Mouse (Mus musculus) CH12F3 (cell line): ENCODE measurements around the gene Ccnd3.
"Not testable (repeated sequence)": the region's sequence is repeated elsewhere in the genome, so short reads cannot be mapped to it uniquely, and the experiment has no call there.

Experiments
- in situ Hi-C: fragments of 300-500 bp; cut with MboI; formaldehyde crosslinking; loops from 2 replicates; pipeline ENCODE4 v1.14.3; 2020; ENCODE audit warnings: low sequenced_read_pairs

The Ccnd3 gene

DNA sequence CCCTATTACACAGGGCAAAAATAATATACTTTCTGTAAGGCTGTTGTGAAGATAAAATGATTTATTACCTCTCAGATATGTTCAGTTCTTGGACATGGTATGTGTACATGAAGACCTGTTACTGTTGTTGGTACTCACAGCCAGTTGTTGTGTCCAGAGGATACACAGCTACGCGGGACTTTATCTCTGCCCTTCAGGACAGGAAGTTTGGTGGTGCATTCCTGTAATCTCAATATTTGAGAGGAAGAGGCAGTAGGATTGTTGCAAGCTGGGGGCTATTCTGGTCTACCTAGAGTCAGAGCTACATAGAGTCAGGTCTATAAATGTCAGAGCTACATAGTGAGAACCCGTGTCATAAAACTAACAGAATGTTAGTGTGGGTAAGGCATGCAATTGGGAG is 86.2 kb downstream of the Ccnd3 start:
- in situ Hi-C loops = no loop called here

DNA sequence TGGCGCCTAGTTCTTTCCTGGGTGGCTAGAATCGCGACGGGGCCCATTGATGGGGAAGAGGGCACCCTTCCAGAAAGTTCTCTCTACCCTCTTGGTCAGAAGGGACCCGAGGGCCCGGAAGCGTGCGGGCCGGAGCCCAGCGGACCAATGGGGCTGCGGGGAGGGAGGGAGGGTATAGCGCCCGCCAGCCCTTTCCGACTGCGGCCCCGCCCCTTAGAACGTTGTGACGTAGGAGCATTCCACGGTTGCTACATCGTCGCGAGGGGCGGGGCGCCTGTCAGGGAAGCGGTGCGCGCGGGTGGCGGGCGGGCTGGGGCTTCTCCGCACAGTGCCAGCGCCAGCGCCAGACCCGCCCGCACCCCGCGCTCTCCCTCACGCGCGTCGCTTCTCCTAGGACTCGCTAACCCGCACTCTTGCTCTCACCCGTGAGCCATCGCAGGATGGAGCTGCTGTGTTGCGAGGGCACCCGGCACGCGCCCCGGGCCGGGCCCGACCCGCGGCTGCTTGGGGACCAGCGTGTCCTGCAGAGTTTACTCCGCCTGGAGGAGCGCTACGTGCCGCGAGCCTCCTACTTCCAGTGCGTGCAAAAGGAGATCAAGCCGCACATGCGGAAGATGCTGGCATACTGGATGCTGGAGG is 88.5 kb downstream of the Ccnd3 start:
- in situ Hi-C loops = no loop called here

DNA sequence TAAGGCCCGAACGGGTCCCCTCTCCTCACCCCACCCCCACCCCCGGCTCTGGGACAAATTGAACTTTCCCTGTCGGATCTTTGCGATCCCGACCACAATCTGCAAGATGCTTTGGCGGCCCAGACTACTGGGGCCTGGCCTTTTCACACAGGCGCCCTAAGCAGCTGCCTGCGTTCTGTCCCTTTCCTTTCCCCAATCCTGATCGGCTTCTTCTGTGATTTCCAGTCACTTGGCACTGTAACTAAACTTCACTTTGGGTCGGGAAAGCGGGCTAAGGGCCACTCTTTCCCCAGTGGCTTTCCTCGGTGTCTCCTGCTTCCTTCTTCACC is 89.0 kb downstream of the Ccnd3 start:
- in situ Hi-C loops = no loop called here

GRCm38 (mm10) chr17:47594183-47594968 is 89.5 kb downstream of the Ccnd3 start:
- in situ Hi-C loops = no loop called here

DNA sequence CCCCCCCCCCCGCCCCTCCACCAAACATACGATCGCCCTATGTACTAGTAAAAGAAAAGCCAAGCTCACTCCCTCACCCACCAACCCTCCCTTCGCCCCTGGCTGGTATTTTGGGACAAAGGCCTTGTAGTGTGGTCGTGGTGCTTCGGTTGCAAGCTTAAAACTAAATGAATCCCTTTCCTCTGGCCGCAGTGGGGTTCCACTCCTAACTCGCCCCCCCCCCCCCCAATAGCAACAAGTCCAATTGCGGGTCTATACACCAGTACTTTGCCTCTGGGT is 90.1 kb downstream of the Ccnd3 start:
- in situ Hi-C loops = no loop called here

DNA sequence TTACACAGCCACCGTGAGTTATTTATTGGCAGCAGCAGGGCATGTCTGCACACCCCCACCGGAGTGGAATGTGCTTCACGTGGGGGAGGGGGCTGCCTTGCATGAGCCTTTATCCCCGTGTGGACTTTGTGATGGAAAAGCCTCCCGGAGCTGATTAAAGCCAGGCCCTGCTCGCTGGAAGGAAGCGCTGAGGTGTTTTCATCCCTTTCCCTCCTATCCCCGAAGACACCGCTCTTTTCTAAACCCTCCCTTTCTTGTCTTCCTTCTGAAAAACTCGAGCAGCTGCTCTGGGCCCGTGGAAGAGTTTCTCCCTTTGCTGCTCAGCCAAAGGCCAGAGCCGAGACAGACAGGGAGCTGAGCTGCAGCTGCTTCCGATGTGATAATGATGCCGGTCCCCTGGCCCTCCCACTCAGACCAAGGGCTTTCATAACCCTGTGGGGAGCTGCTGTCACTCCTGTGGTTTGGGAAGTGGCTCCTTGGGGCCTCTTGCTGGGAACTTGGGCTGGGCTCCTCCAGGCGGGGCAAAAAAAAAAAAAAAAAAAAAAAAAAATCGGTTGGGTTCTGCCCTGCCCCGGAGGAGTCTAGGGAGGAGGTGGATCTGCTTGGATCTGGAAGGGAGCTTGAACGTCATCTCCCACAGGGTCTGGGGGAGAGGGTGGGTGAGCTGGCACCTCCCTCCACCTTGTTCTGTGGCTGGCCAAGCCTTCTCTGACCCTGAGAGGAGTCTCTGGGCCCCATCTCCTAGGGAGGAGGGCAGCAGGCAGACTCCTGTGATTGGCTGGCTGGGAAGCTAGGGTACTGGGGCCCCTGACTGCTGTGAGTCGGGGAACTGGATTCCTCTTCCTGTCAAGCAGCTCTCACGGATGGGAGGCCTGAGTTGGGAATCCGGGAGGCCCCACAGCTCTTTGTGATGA is 90.7 kb downstream of the Ccnd3 start:
- in situ Hi-C loops = no loop called here

- in situ Hi-C loops = no loop called here
These were observed 91.4 kb downstream of the Ccnd3 start for GRCm38 (mm10) chr17:47596162-47596838.

DNA sequence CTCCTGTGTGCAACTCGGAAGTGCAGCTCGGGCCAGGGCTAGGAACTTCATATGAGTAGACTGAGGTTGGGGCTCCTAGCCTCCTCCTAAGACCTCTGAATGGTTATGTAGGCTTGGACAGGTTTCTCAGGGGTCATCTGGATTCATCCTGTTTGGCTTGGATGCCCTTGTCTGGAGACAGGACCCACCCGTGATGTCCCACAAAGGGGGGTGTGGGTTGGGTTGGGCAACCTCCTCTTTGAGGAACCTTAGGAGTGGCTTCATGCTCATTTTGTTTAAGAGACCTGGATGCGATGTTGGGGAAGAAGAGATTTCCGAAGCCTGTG is 92.0 kb downstream of the Ccnd3 start:
- in situ Hi-C loops = no loop called here

- in situ Hi-C loops = no loop called here
These were observed 92.4 kb downstream of the Ccnd3 start for GRCm38 (mm10) chr17:47597261-47597660.

- in situ Hi-C loops = no loop called here
These were observed 93.2 kb downstream of the Ccnd3 start for GRCm38 (mm10) chr17:47597838-47598579.

DNA sequence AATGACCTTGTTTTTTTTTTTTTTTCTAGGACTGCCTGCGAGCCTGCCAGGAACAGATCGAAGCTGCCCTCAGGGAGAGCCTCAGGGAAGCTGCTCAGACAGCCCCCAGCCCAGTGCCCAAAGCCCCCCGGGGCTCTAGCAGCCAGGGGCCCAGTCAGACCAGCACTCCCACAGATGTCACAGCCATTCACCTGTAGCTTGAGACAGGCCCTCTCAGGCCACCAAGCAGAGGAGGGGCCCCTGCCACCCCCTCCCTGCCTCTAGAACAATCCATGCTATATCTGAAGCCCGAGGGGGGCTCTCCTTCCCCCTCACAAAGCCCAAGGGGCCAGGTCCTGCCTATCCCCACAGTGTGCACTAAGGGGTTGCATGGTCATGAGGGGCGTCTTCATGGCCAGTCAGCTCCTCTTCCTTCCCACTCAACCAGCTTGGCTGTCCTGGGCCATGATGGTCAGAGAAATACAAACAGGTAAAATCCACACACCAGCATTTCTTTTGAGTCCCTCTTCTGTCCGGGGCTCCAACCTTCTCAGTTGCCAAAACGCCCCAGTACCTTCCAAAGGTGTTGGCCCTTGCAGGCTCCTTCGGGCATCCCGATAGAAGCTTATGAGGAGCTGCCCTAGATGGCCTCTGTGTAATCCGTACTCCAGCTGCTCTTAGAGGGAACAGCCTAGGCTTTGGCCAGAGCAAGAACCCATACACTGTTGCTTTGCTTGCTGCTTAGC is 93.9 kb downstream of the Ccnd3 start:
- in situ Hi-C loops = not testable (repeated sequence)

- in situ Hi-C loops = loop anchor here (5.0 kb wide), 1 partner anchor 87 kb away; no protein-coding TSS in a partner anchor
These were observed 94.9 kb downstream of the Ccnd3 start for GRCm38 (mm10) chr17:47599511-47600297.

- in situ Hi-C loops = loop anchor here (5.0 kb wide), 1 partner anchor 88 kb away; no protein-coding TSS in a partner anchor
These were observed 95.9 kb downstream of the Ccnd3 start for GRCm38 (mm10) chr17:47600601-47601388.

DNA sequence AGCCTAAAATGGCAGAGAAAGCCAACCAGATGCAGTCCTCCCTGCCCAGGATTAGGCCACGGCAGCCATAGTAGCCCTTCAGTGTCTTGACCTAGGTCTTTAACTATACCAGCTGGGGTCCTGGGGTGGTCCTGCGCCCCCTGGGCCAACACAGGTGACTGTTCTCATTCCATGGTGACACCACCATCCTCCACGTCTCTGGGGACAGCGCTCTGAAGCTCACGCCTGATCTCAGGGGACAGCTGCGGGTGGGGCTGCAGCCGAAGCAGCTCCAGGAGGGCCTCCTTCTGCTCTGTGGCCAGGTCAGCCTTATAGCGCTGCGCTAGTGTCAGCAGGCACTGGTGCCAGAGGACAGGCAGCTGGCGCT is 96.5 kb downstream of the Ccnd3 start:
- in situ Hi-C loops = loop anchor here (5.0 kb wide), 1 partner anchor 89 kb away; no protein-coding TSS in a partner anchor

DNA sequence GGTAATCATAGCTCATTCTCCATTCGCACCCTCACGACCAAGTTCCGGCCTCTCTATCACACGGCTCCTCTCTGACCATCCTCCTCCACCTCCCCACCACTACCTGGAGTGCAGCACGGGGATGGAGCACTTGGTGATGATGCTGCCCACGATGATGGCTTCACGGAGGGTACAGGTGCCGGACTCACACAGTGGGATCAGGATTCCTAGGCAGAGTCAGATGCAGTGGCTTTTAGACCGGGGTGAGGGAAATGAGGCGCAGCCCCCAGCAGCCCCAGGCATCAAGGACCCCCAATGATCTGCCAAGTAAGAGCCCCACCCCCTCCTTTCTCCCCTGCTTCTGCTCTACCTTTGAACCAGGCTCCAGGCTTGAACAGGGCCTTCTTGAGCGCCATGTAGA is 97.4 kb downstream of the Ccnd3 start:
- in situ Hi-C loops = loop anchor here (5.0 kb wide), 1 partner anchor 90 kb away; no protein-coding TSS in a partner anchor

DNA sequence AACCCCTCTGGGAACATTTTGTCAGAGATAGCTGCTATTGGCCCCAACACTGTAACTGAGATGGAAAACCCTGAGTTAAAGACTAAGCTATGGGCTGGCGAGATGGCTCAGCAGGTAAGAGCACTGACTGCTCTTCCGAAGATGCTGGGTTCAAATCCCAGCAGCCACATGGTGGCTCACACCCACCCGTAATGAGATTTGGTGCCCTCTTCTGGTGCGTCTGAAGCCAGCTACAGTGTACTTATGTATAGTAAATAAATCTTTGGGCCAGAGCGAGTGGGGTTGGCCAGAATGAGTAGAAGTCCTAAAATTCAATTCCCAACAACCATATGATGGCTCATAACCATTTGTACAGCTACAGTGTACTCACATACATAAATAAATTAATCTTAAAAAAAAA is 101.4 kb downstream of the Ccnd3 start:
- in situ Hi-C loops = no loop called here

DNA sequence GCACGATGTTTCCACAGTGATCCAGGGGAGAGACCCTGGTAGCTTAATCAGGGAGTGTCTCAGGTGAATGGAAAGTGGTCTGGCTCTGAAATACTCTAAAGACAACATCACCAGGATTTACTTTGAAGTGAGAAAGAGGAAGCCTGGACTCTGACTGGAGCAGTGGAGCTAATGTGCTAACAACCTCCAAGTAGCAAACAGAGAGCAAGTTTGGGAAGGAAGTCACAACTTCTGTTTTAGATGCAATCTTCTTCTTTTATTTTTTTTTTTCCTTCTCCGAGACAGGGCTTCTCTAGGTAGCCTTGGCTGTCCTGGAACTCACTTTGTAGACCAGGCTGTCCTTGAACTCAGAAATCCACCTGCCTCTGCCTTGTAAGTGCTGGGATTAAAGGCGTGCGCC is 104.3 kb downstream of the Ccnd3 start:
- in situ Hi-C loops = no loop called here
